Mouse (Mus musculus): ENCODE results near the gene Frmd4a. TPM values are rescaled to one million over a fixed set of nuclear protein-coding genes. Genes with fewer than 3 reads are reported as not detected.
"Not testable (repeated sequence)": the region's sequence is repeated elsewhere in the genome, so short reads cannot be mapped to it uniquely, and the experiment has no call there.

Gene Frmd4a
- total and polyA plus RNA-seq, 3 experiments: 10.4 to 21.0 (median 20.0) TPM

DNA sequence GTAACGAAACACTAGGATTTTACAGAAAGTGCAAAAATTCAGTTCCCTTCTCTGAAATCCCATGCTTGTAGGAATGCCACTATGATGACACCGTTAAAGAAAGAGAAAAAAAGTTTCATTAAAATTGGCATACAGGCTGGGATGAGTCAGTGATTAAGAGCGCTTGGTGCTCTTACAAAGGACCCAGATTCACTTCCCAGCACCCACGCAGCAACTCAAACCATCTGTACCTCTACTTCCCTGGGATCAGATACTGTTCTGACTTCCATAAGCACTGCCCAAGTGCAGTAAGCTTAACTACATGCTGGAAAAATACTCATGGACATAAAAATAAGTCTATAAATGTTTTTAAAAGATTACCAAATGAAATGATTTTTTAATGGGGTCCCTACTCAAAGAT lies 599.5 kb downstream of the Frmd4a start:
- H3K4me1 ChIP-seq (ENCODE audit: control insufficient read depth, insufficient read depth, low read length): peaks cover 5% of the 10 kb centered on the region
- no peak for DNase-seq
- no peaks in the 10 kb centered on the region for H3K79me2 ChIP-seq (replicated peaks; ENCODE audit: control insufficient read depth, insufficient read depth, low read length)
- no peaks in the 10 kb centered on the region for H3K27me3 ChIP-seq (ENCODE audit: control insufficient read depth, insufficient read depth, low read length)
- WGBS: 80% methylated on average over 4 of the region's 4 CpGs
- no peak overlapping the region for H3K9ac ChIP-seq (ENCODE audit: low read depth, low read length)
- no peak overlapping the region for H3K4me3 ChIP-seq
- peaks cover 5% of the 10 kb centered on the region for H3K36me3 ChIP-seq (ENCODE audit: control insufficient read depth, insufficient read depth, low read length)
- TF ChIP-seq EP300 (IDR thresholded peaks at IDR 0.05; ENCODE audit: insufficient read depth, low read depth, low read length): no peak
- no peak for TF ChIP-seq CTCF (IDR thresholded peaks at IDR 0.05)
- no peak for TF ChIP-seq POLR2A (IDR thresholded peaks at IDR 0.05; ENCODE audit: insufficient read depth, low read depth, low read length)
- H3K27ac ChIP-seq: no peak overlapping the region
- intact Hi-C loops (cut with DNase I): no loop called here

DNA sequence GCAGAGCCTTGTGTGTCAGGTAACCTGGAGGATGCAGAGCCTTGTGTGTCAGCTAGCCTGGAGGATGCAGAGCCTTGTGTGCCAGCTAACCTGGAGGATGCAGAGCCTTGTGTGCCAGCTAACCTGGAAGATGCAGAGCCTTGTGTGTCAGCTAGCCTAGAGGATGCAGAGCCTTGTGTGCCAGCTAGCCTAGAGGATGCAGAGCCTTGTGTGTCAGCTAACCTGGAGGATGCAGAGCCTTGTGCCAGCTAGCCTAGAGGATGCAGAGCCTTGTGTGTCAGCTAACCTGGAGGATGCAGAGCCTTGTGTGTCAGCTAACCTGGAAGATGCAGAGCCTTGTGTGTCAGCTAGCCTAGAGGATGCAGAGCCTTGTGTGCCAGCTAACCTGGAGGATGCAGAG lies 601.6 kb downstream of the Frmd4a start:
- H3K9ac ChIP-seq (ENCODE audit: low read depth, low read length); H3K79me2 ChIP-seq (replicated peaks; ENCODE audit: control insufficient read depth, insufficient read depth, low read length); H3K27ac ChIP-seq; DNase-seq; H3K4me3 ChIP-seq; H3K4me1 ChIP-seq (ENCODE audit: control insufficient read depth, insufficient read depth, low read length); H3K36me3 ChIP-seq (ENCODE audit: control insufficient read depth, insufficient read depth, low read length); H3K27me3 ChIP-seq (ENCODE audit: control insufficient read depth, insufficient read depth, low read length); intact Hi-C loops (cut with DNase I): not testable (repeated sequence)

DNA sequence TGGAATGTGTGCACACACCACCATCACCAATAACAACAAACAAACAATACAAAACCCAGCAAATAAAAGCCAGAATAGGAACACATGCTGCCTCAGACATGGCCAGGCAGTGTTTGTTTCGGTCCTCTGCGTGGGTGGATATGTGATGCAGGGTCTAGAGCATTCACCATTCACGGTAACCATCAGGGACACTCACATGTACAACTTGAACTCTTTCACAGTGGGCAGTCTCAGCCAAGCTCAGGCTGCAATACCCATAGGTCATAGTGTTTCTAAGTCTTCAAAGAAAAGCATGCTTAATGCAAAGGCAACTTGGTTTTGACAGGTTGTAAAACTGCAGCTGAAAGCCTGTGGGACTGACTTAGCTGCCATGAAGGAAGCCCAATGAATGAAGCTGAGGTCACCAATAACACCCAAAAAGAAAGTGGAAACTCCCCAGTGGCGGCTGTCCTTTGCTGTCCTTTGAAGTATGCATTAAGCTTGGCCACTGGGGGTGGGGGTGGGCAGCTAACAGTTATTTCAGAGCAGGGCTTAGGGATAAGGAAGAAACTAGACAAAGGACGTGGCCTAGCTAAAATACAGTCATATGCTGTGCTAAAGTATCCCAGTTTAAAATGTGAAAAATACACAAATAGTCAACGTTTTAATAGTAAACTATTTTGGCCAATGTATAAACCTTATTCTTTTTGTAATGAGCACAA lies 602.5 kb downstream of the Frmd4a start:
- DNase-seq: no peak
- no peaks in the 10 kb centered on the region for H3K4me1 ChIP-seq (ENCODE audit: control insufficient read depth, insufficient read depth, low read length)
- no peak overlapping the region for H3K9ac ChIP-seq (ENCODE audit: low read depth, low read length)
- intact Hi-C loops (cut with DNase I): no loop called here
- H3K4me3 ChIP-seq: no peak overlapping the region
- peak overlapping the region; percentile 26; the same call in 1 of the 2 replicates for H3K27ac ChIP-seq
- peaks cover 3% of the 10 kb centered on the region; the same call in 1 of the 2 replicates for H3K36me3 ChIP-seq (ENCODE audit: control insufficient read depth, insufficient read depth, low read length)
- no peaks in the 10 kb centered on the region for H3K79me2 ChIP-seq (replicated peaks; ENCODE audit: control insufficient read depth, insufficient read depth, low read length)
- 58% methylated on average over 6 of the region's 6 CpGs for whole genome bisulfite sequencing
- TF ChIP-seq CTCF (IDR thresholded peaks at IDR 0.05): no peak
- no peak for TF ChIP-seq POLR2A (IDR thresholded peaks at IDR 0.05; ENCODE audit: insufficient read depth, low read depth, low read length)
- TF ChIP-seq EP300 (IDR thresholded peaks at IDR 0.05; ENCODE audit: insufficient read depth, low read depth, low read length): no peak
- no peaks in the 10 kb centered on the region for H3K27me3 ChIP-seq (ENCODE audit: control insufficient read depth, insufficient read depth, low read length)

DNA sequence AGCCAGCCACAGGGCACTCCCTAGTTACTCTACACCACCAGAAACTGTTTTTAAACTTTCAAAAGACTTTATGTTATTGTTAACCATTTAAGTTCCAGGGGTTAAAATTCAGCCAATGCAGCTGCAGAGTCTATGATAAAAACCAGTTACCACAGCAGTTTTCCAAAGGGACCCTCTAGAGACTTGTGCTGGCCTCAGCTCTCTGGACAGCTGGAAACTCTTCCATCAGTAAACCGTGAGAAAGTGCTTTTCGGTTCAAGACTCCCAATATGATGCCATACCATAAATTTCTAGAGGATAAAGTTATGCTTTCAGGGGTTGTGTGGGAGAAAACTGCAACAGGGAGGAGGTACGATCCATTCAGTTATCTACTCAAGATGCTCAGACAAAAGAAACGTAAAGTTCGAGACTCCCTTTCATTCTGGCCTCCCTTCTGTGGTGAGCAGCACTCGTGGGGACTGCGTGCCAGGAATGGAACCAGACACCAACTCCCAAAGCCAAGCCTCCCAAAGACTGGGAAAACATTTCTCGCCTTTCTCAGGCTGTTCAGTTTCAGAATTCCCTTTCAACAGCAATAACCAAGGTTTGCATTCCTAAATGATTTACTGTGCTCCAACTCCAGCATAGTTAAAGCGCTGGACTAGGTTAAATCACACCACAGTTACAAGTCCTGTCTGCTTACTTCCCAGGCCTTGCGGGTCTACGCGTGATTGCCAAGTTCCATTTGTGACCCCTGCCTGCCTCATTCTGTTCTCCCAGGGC lies 603.3 kb downstream of the Frmd4a start:
- 65% methylated on average over 12 of the region's 12 CpGs for WGBS
- peaks cover 3% of the 10 kb centered on the region; the same call in 1 of the 2 replicates for H3K36me3 ChIP-seq (ENCODE audit: control insufficient read depth, insufficient read depth, low read length)
- no peaks in the 10 kb centered on the region for H3K27me3 ChIP-seq (ENCODE audit: control insufficient read depth, insufficient read depth, low read length)
- H3K79me2 ChIP-seq (replicated peaks; ENCODE audit: control insufficient read depth, insufficient read depth, low read length): no peaks in the 10 kb centered on the region
- H3K4me3 ChIP-seq: no peak overlapping the region
- intact Hi-C loops (cut with DNase I): no loop called here
- no peak overlapping the region for H3K9ac ChIP-seq (ENCODE audit: low read depth, low read length)
- no peak for TF ChIP-seq POLR2A (IDR thresholded peaks at IDR 0.05; ENCODE audit: insufficient read depth, low read depth, low read length)
- no peak for TF ChIP-seq EP300 (IDR thresholded peaks at IDR 0.05; ENCODE audit: insufficient read depth, low read depth, low read length)
- TF ChIP-seq CTCF (IDR thresholded peaks at IDR 0.05): no peak
- no peaks in the 10 kb centered on the region for H3K4me1 ChIP-seq (ENCODE audit: control insufficient read depth, insufficient read depth, low read length)
- DNase-seq: peak; percentile 44 to 67
- peak overlapping the region; percentile 57 for H3K27ac ChIP-seq

DNA sequence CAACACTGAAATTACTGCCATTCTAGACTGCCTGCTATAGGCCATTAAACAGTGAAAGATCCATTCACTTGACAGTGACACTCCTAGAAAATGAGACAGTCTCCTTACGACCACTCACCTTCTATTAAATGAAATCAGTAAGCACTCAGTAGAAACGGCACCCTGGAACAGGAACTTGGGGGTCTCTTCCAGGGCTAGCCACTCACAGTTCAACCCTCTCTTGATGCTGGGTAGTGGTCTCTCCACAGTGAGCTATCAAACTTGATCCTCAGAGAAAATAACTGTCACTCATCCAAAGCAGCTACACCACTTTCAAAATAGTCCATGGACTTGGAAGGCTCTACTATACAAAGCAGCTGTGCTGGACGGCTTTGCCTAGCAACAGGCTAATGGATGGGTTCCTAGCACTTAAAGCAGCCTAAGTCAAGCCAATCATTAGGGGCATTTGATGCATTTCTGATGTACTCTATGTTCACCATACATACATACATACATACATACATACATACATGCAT lies 604.0 kb downstream of the Frmd4a start:
- H3K27ac ChIP-seq: peak overlapping the region; percentile 57
- intact Hi-C loops (cut with DNase I): no loop called here
- H3K4me3 ChIP-seq: no peak overlapping the region
- 67% methylated on average over 3 of the region's 3 CpGs for WGBS
- peaks cover 3% of the 10 kb centered on the region; the same call in 1 of the 2 replicates for H3K36me3 ChIP-seq (ENCODE audit: control insufficient read depth, insufficient read depth, low read length)
- H3K4me1 ChIP-seq (ENCODE audit: control insufficient read depth, insufficient read depth, low read length): no peaks in the 10 kb centered on the region
- DNase-seq: no peak
- TF ChIP-seq POLR2A (IDR thresholded peaks at IDR 0.05; ENCODE audit: insufficient read depth, low read depth, low read length) (no peak), EP300 (IDR thresholded peaks at IDR 0.05; ENCODE audit: insufficient read depth, low read depth, low read length) (no peak), CTCF (IDR thresholded peaks at IDR 0.05) (no peak)
- H3K9ac ChIP-seq (ENCODE audit: low read depth, low read length): no peak overlapping the region
- no peaks in the 10 kb centered on the region for H3K27me3 ChIP-seq (ENCODE audit: control insufficient read depth, insufficient read depth, low read length)
- no peaks in the 10 kb centered on the region for H3K79me2 ChIP-seq (replicated peaks; ENCODE audit: control insufficient read depth, insufficient read depth, low read length)

DNA sequence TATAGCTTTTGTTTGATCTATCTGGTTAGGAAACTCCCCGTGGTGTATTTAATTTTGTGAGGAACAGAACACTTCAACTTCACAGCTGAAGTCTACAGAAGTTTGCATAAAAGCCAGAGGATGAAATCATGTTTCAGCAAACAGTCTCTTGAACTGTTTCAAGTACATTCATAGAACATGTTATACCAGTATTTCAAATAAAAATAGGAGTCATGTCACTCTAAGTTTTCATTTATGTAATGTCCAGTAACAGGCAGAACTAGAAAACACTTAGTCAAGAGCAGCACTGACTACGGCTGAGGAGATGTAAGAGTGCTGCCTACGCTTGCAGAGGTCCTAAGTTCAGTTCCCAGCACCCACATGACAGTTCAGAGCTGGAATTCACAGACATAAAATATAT lies 609.4 kb downstream of the Frmd4a start:
- H3K4me3 ChIP-seq: no peak overlapping the region
- H3K36me3 ChIP-seq (ENCODE audit: control insufficient read depth, insufficient read depth, low read length): no peaks in the 10 kb centered on the region; the same call in 1 of the 2 replicates
- no peak overlapping the region for H3K9ac ChIP-seq (ENCODE audit: low read depth, low read length)
- H3K27me3 ChIP-seq (ENCODE audit: control insufficient read depth, insufficient read depth, low read length): no peaks in the 10 kb centered on the region
- intact Hi-C loops (cut with DNase I): no loop called here
- H3K27ac ChIP-seq: no peak overlapping the region
- H3K79me2 ChIP-seq (replicated peaks; ENCODE audit: control insufficient read depth, insufficient read depth, low read length): no peaks in the 10 kb centered on the region
- DNase-seq: no peak
- TF ChIP-seq POLR2A (IDR thresholded peaks at IDR 0.05; ENCODE audit: insufficient read depth, low read depth, low read length): no peak
- TF ChIP-seq CTCF (IDR thresholded peaks at IDR 0.05): no peak
- no peak for TF ChIP-seq EP300 (IDR thresholded peaks at IDR 0.05; ENCODE audit: insufficient read depth, low read depth, low read length)
- H3K4me1 ChIP-seq (ENCODE audit: control insufficient read depth, insufficient read depth, low read length): peaks cover 3% of the 10 kb centered on the region; the same call in 1 of the 2 replicates
- WGBS: 93% methylated on average over 3 of the region's 3 CpGs
